Mouse (Mus musculus) heart, adult 18-20 months (tissue): ENCODE data around the gene Papola. TPM values are rescaled to one million over a fixed set of nuclear protein-coding genes. Genes with fewer than 3 reads are reported as not detected.

ENCODE experiments used
- DNase-seq, 2 experiments: peaks; one replicate each; pipeline ENCODE4 v3.0.0; 2021 to 2022; ENCODE audit warnings: mixed read lengths in 1 of 2
- long read RNA-seq, 2 experiments: library from polyadenylated mRNA; stranded (forward); transcript quantifications; one replicate each; pipeline ENCODE4 v2.0.0; 2021
- total RNA-seq, 2 experiments: library from RNA; stranded (reverse); gene quantifications; 2 replicates each; pipeline ENCODE4 v1.2.3; 2021

Gene Papola
- 100 to 1,000 TPM; 114 to 115 TPM for total RNA-seq
- long read RNA-seq, experiment 1, full-length matches to known transcripts = 53 of 68 reads
- long read RNA-seq, experiment 1, partial matches to known transcripts = 4 of 68 reads
- long read RNA-seq, experiment 1, other reads (novel, unspliced or antisense) = 11 of 68 reads
- long read RNA-seq, experiment 2, full-length matches to known transcripts = 21 of 32 reads
- long read RNA-seq, experiment 2, partial matches to known transcripts = 6 of 32 reads
- long read RNA-seq, experiment 2, other reads (novel, unspliced or antisense) = 5 of 32 reads

- peak; percentile 91 for DNase-seq
These were observed at the start of gene Papola for GRCm38 (mm10) chr12:105784196-105784999. TSS of gene Papola (plus strand) at chr12:105784694.

GRCm38 (mm10) chr12:105735226-105735888, 49.1 kb upstream of the Papola start:
- no peak for DNase-seq

- no peak for DNase-seq
These were observed 48.6 kb upstream of the Papola start for GRCm38 (mm10) chr12:105735889-105736251.

GRCm38 (mm10) chr12:105738316-105739096, 46.0 kb upstream of the Papola start:
- DNase-seq = no peak

- DNase-seq = no peak
These were observed 44.8 kb upstream of the Papola start for GRCm38 (mm10) chr12:105739656-105740055.

GRCm38 (mm10) chr12:105748114-105748513, 36.4 kb upstream of the Papola start:
- DNase-seq = no peak

- no peak for DNase-seq
These were observed 30.7 kb upstream of the Papola start for GRCm38 (mm10) chr12:105753813-105754212.

GRCm38 (mm10) chr12:105757816-105758497, 26.5 kb upstream of the Papola start:
- no peak for DNase-seq

- peak in 1 of 2 experiments; percentile 10 for DNase-seq
These were observed 25.6 kb upstream of the Papola start for GRCm38 (mm10) chr12:105758911-105759310.

GRCm38 (mm10) chr12:105759849-105760478, 24.5 kb upstream of the Papola start:
- DNase-seq = no peak

- DNase-seq = no peak
These were observed 23.3 kb upstream of the Papola start for GRCm38 (mm10) chr12:105761171-105761570.

- DNase-seq = no peak
These were observed 22.9 kb upstream of the Papola start for GRCm38 (mm10) chr12:105761629-105762028.

GRCm38 (mm10) chr12:105769700-105770099, 14.8 kb upstream of the Papola start:
- no peak for DNase-seq

- DNase-seq = no peak
These were observed 9.6 kb upstream of the Papola start for GRCm38 (mm10) chr12:105774871-105775270.

GRCm38 (mm10) chr12:105777651-105778050, 6.8 kb upstream of the Papola start:
- DNase-seq = no peak

- peak; percentile 83 to 88 for DNase-seq
These were observed 693 bp downstream of the Papola start for GRCm38 (mm10) chr12:105785000-105785774.

- DNase-seq = no peak
These were observed 1.6 kb downstream of the Papola start for GRCm38 (mm10) chr12:105786113-105786512.

- DNase-seq = no peak
These were observed 3.1 kb downstream of the Papola start for GRCm38 (mm10) chr12:105787626-105788025.

- no peak for DNase-seq
These were observed 5.4 kb downstream of the Papola start for GRCm38 (mm10) chr12:105789885-105790284.

GRCm38 (mm10) chr12:105794896-105795295, 10.4 kb downstream of the Papola start:
- no peak for DNase-seq
